Mouse (Mus musculus) MEL (cell line): ENCODE results near the gene Dnm1. TPM values are rescaled to one million over a fixed set of nuclear protein-coding genes. Genes with fewer than 3 reads are reported as not detected.

Experiments used
- DNase-seq: peaks from one replicate; pipeline ENCODE4 v3.0.0; 2011; ENCODE audit warnings: low read depth, low spot score
- H3K27ac ChIP-seq: 2 replicates; pipeline ENCODE4 v1.5.1; 2012; ENCODE audit warnings: low read depth, mild to moderate bottlenecking, control low read depth, low read length, moderate library complexity; ENCODE audit not compliant: control insufficient read depth
- H3K27me3 ChIP-seq, 2 experiments: fragments of 150-350 bp in 1 of 2; sonication (generic) in 1 of 2; 2 replicates each; pipeline ENCODE4 v1.6.1; 2012; ENCODE audit warnings: low read length in 2 of 2, mild to moderate bottlenecking in 2 of 2, improper control_type of control experiment in 1 of 2, moderate library complexity in 1 of 2; ENCODE audit not compliant: insufficient read depth in 2 of 2, control insufficient read depth in 1 of 2
- H3K36me3 ChIP-seq, 2 experiments: 2 replicates each; pipeline ENCODE4 v1.6.1; 2012 to 2014; ENCODE audit warnings: low read length in 2 of 2, improper control_type of control experiment in 1 of 2, inconsistent platforms in 1 of 2, mild to moderate bottlenecking in 1 of 2; ENCODE audit not compliant: insufficient read depth in 2 of 2, control insufficient read depth in 1 of 2
- H3K4me1 ChIP-seq, 2 experiments: fragments of 150-350 bp in 1 of 2; sonication (generic) in 1 of 2; 2 replicates each; pipeline ENCODE4 v1.6.1; 2012; ENCODE audit warnings: low read length in 2 of 2, improper control_type of control experiment in 1 of 2, mild to moderate bottlenecking in 1 of 2; ENCODE audit not compliant: insufficient read depth in 2 of 2, control insufficient read depth in 1 of 2
- H3K4me3 ChIP-seq, 2 experiments: fragments of 150-350 bp in 1 of 2; sonication (generic) in 1 of 2; 2 replicates each; pipeline ENCODE4 v1.5.1; 2012; ENCODE audit warnings: low read depth in 2 of 2, low read length in 2 of 2, mild to moderate bottlenecking in 2 of 2, moderate library complexity in 2 of 2, control low read depth in 1 of 2, improper control_type of control experiment in 1 of 2; ENCODE audit not compliant: control insufficient read depth in 1 of 2, insufficient read depth in 1 of 2
- H3K79me2 ChIP-seq: 2 replicates; pipeline ENCODE4 v1.6.1; 2012; ENCODE audit warnings: mild to moderate bottlenecking, low read length, moderate library complexity; ENCODE audit not compliant: control insufficient read depth, poor library complexity, insufficient read depth
- H3K9ac ChIP-seq: 2 replicates; pipeline ENCODE4 v1.6.1; 2012; ENCODE audit warnings: low read depth, mild to moderate bottlenecking, control low read depth, low read length, moderate library complexity; ENCODE audit not compliant: control insufficient read depth, poor library complexity, severe bottlenecking
- H3K9me3 ChIP-seq: fragments of 150-350 bp; sonication (generic); replicated peaks from 2 replicates; pipeline ENCODE4 v1.6.1; 2012; ENCODE audit warnings: mild to moderate bottlenecking, low read length, improper control_type of control experiment, moderate library complexity; ENCODE audit not compliant: insufficient read depth
- BHLHE40 ChIP-seq: IDR thresholded peaks from 2 replicates; pipeline ENCODE4 v1.6.1; 2012; ENCODE audit warnings: low read depth, mild to moderate bottlenecking, inconsistent platforms, low read length, improper control_type of control experiment, borderline replicate concordance
- E2F4 ChIP-seq: IDR thresholded peaks from 2 replicates; pipeline ENCODE4 v1.6.1; 2011; ENCODE audit warnings: low read depth, low read length, improper control_type of control experiment, borderline replicate concordance
- ELF1 ChIP-seq: IDR thresholded peaks from 2 replicates; pipeline ENCODE4 v1.6.1; 2014; ENCODE audit warnings: low read depth, mild to moderate bottlenecking, inconsistent platforms, low read length, improper control_type of control experiment, moderate library complexity
- EP300 ChIP-seq, 2 experiments: IDR thresholded peaks; 2 replicates each; pipeline ENCODE4 v1.6.1; 2011; ENCODE audit warnings: improper control_type of control experiment in 2 of 2, low read length in 2 of 2, low read depth in 1 of 2, mild to moderate bottlenecking in 1 of 2
- GABPA ChIP-seq: IDR thresholded peaks from 2 replicates; pipeline ENCODE4 v1.6.1; 2012; ENCODE audit warnings: low read depth, mild to moderate bottlenecking, inconsistent platforms, low read length, improper control_type of control experiment, moderate library complexity
- GATA1 ChIP-seq: IDR thresholded peaks from 2 replicates; pipeline ENCODE4 v1.6.1; 2011; ENCODE audit warnings: low read depth, low read length, improper control_type of control experiment
- KAT2A ChIP-seq: conservative IDR thresholded peaks from 2 replicates; pipeline ENCODE4 v1.6.1; 2012; ENCODE audit warnings: low read depth, low read length, improper control_type of control experiment, inconsistent platforms
- MAFK ChIP-seq: IDR thresholded peaks from 2 replicates; pipeline ENCODE4 v1.6.1; 2011; ENCODE audit warnings: low read depth, mild to moderate bottlenecking, low read length, improper control_type of control experiment, borderline replicate concordance
- MAZ ChIP-seq: IDR thresholded peaks from 2 replicates; pipeline ENCODE4 v1.6.1; 2012; ENCODE audit warnings: low read depth, mild to moderate bottlenecking, inconsistent platforms, low read length, improper control_type of control experiment
- MYB ChIP-seq: IDR thresholded peaks from 2 replicates; pipeline ENCODE4 v1.6.1; 2011; ENCODE audit warnings: mild to moderate bottlenecking, low read depth, low read length, improper control_type of control experiment
- NRF1 ChIP-seq: IDR thresholded peaks from 2 replicates; pipeline ENCODE4 v1.6.1; 2014; ENCODE audit warnings: low read depth, mild to moderate bottlenecking, inconsistent platforms, low read length, improper control_type of control experiment, moderate library complexity; ENCODE audit not compliant: poor library complexity, insufficient read depth, severe bottlenecking
- POLR2A ChIP-seq, 2 experiments: IDR thresholded peaks; 2 replicates each; pipeline ENCODE4 v1.6.1; 2011 to 2012; ENCODE audit warnings: low read length in 2 of 2, mild to moderate bottlenecking in 2 of 2, control low read depth in 1 of 2, improper control_type of control experiment in 1 of 2, low read depth in 1 of 2, moderate library complexity in 1 of 2; ENCODE audit not compliant: control insufficient read depth in 1 of 2, insufficient read depth in 1 of 2, poor library complexity in 1 of 2
- RAD21 ChIP-seq: IDR thresholded peaks from 2 replicates; pipeline ENCODE4 v1.6.1; 2011; ENCODE audit warnings: mild to moderate bottlenecking, low read depth, low read length, improper control_type of control experiment
- TAL1 ChIP-seq: IDR thresholded peaks from 2 replicates; pipeline ENCODE4 v1.6.1; 2012; ENCODE audit warnings: mild to moderate bottlenecking, inconsistent platforms, low read length, moderate library complexity, mixed read lengths
- TCF12 ChIP-seq: IDR thresholded peaks from 2 replicates; pipeline ENCODE4 v1.6.1; 2014; ENCODE audit warnings: low read depth, mild to moderate bottlenecking, inconsistent platforms, low read length, improper control_type of control experiment, moderate library complexity
- USF1 ChIP-seq: IDR thresholded peaks from 2 replicates; pipeline ENCODE4 v1.6.1; 2014; ENCODE audit warnings: low read depth, mild to moderate bottlenecking, inconsistent platforms, low read length, improper control_type of control experiment, moderate library complexity
- USF2 ChIP-seq, 2 experiments: IDR thresholded peaks; 2 replicates each; pipeline ENCODE4 v1.6.1; 2011 to 2012; ENCODE audit warnings: improper control_type of control experiment in 2 of 2, low read length in 2 of 2, borderline replicate concordance in 1 of 2, inconsistent platforms in 1 of 2, low read depth in 1 of 2, mild to moderate bottlenecking in 1 of 2; ENCODE audit not compliant: insufficient read depth in 1 of 2
- ZC3H11A ChIP-seq: IDR thresholded peaks from 2 replicates; pipeline ENCODE4 v1.6.1; 2012; ENCODE audit warnings: low read depth, mild to moderate bottlenecking, inconsistent platforms, low read length, improper control_type of control experiment
- ZKSCAN1 ChIP-seq: IDR thresholded peaks from 2 replicates; pipeline ENCODE4 v1.6.1; 2012; ENCODE audit warnings: low read depth, mild to moderate bottlenecking, inconsistent platforms, low read length, improper control_type of control experiment, moderate library complexity
- ZMIZ1 ChIP-seq: IDR thresholded peaks from 2 replicates; pipeline ENCODE4 v1.6.1; 2012; ENCODE audit warnings: low read depth, mild to moderate bottlenecking, inconsistent platforms, low read length, improper control_type of control experiment, moderate library complexity
- ZNF384 ChIP-seq: IDR thresholded peaks from 2 replicates; pipeline ENCODE4 v1.6.1; 2012; ENCODE audit warnings: low read depth, mild to moderate bottlenecking, inconsistent platforms, low read length, improper control_type of control experiment
- polyA plus RNA-seq, 2 experiments: library from polyadenylated mRNA; stranded (reverse) in 1 of 2; unstranded in 1 of 2; fragments of >175 nt in 1 of 2; fragments of >200 nt in 1 of 2; gene quantifications; 2 replicates each; pipeline versions ENCODE4 v1.2.1 to v1.2.4; 2012; ENCODE audit warnings: low replicate concordance in 2 of 2, low read depth in 1 of 2; ENCODE audit not compliant: insufficient read length in 2 of 2, insufficient read depth in 1 of 2, missing spikeins in 1 of 2
- total RNA-seq: library from RNA; depleted of rRNA; stranded (reverse); fragments of 300-350 nt; gene quantifications from 2 replicates; pipeline ENCODE4 v1.2.3, GENCODE M21; 2012

Dnm1 gene
- total and polyA plus RNA-seq, 3 experiments: 0.42 to 5.0 TPM; not detected in 1

- no peaks in the 10 kb centered on the region for H3K4me1 ChIP-seq
- H3K36me3 ChIP-seq: no peaks in the 10 kb centered on the region
- H3K4me3 ChIP-seq: no peak overlapping the region
- H3K79me2 ChIP-seq: no peaks in the 10 kb centered on the region
- no peaks in the 10 kb centered on the region for H3K27me3 ChIP-seq
- no peak overlapping the region for H3K9ac ChIP-seq
- no peak overlapping the region for H3K27ac ChIP-seq
- DNase-seq: no peak
- TF ChIP-seq GATA1 (no peak), ZC3H11A (no peak), MYB (no peak), BHLHE40 (no peak), USF2 (IDR thresholded peaks at IDR 0.05; ENCODE audit: borderline replicate concordance in 1 of 2, insufficient read depth in 1 of 2, low read depth in 1 of 2, low read length in 2 of 2) (no peak), NRF1 (no peak), MAFK (no peak), ZMIZ1 (no peak), ZKSCAN1 (no peak), RAD21 (no peak), TCF12 (no peak), KAT2A (no peak), POLR2A (IDR thresholded peaks at IDR 0.05; ENCODE audit: control insufficient read depth in 1 of 2, insufficient read depth in 1 of 2, low read depth in 1 of 2, low read length in 2 of 2, poor library complexity in 1 of 2) (no peak), E2F4 (no peak), MAZ (no peak), TAL1 (no peak)
- no peaks in the 10 kb centered on the region for H3K9me3 ChIP-seq
These were observed 17.2 kb downstream of the Dnm1 start for GRCm38 (mm10) chr2:32335888-32336287.

- H3K4me1 ChIP-seq: no peaks in the 10 kb centered on the region
- H3K27me3 ChIP-seq: no peaks in the 10 kb centered on the region; a peak in 2 of 4 replicates
- no peaks in the 10 kb centered on the region for H3K36me3 ChIP-seq
- TF ChIP-seq MYB: no peak
- TF ChIP-seq USF1: no peak
- no peak for TF ChIP-seq EP300 (IDR thresholded peaks at IDR 0.05; ENCODE audit: low read depth in 1 of 2, low read length in 2 of 2)
- TF ChIP-seq USF2 (IDR thresholded peaks at IDR 0.05; ENCODE audit: borderline replicate concordance in 1 of 2, insufficient read depth in 1 of 2, low read depth in 1 of 2, low read length in 2 of 2): no peak
- TF ChIP-seq ZNF384: no peak
- TF ChIP-seq GABPA: no peak
- no peak for TF ChIP-seq E2F4
- TF ChIP-seq ELF1: no peak
- no peaks in the 10 kb centered on the region for H3K79me2 ChIP-seq
- no peak for DNase-seq
- no peak overlapping the region for H3K4me3 ChIP-seq
- no peak overlapping the region for H3K9ac ChIP-seq
- no peaks in the 10 kb centered on the region for H3K9me3 ChIP-seq
- no peak overlapping the region for H3K27ac ChIP-seq
These were observed 21.0 kb downstream of the Dnm1 start for GRCm38 (mm10) chr2:32332159-32332558.
